Mouse (Mus musculus) retina, postnatal 1 day (tissue): ENCODE measurements around the gene Tyms.

Source experiments
- DNase-seq: peaks from one replicate; pipeline ENCODE4 v3.0.0-alpha.2; 2012

The Tyms gene

DNA sequence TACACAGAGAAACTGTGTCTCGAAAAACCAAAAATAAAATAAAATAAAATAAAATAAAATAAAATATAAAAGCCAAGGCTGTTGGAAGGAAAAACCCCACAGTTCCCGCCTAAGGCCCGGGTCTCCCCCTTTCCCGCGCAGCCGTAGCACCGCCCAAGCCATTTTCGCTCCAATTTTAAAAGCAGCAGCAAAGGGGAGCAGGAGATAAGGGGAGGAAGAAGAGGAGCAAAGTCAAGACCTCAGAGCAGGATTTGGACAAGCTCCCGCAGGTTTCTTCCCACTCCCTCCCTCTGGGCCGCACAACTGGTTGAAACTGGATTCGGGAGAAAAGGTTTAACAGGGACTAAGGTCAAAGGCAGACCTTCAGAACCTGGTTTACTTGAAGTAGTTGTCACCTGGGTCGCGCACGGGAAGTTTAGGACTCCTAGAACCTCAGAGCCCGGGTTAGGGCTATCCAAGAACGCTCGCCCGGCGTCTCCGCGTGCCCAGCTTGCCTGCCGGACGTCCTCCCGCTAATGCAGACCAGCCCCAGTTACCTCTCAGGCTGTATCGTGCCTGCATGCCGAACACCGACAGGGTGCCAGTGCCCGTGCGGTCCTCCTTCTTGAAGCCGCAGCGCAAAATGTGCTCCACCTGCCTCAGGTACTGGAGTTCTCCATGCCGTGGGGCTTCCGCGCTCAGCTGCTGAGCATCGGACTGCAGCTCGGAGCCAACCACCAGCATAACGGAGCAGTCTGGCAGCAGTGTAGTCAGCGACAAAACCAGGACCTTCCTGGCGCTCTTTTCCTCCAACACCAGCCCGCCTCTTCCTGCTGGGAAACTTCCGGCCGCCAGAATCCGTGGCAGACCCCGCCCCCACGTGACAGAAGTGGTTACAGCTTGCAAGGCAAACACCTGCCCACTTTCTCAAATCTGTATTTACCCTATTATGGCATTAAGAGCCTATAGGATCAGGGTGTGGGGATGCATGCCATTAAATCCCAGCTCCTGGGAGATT is at the start of gene Tyms:
Gene Tyms (minus strand): TSS at position 793 of the 997 bp plus-strand sequence.
- peak; percentile 92 for DNase-seq

- DNase-seq = no peak
Measured at GRCm38 (mm10) chr5:30122481-30122880, 49.1 kb upstream of the Tyms start.

DNA sequence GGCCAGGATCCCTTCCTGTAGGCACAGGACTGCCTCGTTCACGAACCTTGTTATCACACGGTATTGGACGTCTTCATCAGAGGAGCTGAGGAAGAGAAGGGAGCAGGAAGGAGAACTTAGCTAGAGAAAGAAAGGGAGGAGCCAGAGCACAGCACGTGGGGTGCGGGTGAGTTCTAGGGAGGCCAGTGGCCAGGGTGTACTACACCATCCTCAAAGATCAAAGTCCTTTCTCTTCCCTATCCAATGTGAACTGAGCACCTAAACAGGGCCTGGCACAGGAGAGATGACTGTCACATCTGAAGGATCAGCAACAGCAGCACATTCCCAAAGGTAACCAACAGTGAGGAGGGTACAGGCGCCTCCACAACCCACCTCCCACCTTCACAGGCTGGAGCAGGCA is 46.7 kb upstream of the Tyms start:
- DNase-seq = no peak

GRCm38 (mm10) chr5:30119163-30119562 is 45.7 kb upstream of the Tyms start:
- DNase-seq = no peak

DNA sequence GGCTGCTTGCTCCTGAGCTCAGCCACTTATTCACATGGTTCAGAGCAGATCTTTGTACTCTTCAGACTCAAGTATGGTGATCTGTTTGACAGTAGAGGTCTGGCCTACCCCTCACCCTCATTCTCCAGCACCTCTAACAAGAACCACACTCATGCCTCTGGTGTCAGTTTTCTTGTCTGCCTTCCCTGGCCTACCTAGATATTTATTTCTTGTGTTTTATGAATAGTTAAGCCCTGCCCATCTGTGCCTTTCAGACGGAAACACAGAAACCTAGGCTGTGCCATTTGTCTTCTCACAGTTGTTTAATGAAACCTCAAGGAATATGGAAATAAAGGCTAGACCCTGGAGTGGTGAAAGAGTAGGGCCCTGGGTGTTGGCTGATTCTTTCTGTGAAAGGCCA is 44.6 kb upstream of the Tyms start:
- DNase-seq = no peak

- peak; percentile 34 for DNase-seq
Measured at GRCm38 (mm10) chr5:30115718-30116117, 42.3 kb upstream of the Tyms start.

DNA sequence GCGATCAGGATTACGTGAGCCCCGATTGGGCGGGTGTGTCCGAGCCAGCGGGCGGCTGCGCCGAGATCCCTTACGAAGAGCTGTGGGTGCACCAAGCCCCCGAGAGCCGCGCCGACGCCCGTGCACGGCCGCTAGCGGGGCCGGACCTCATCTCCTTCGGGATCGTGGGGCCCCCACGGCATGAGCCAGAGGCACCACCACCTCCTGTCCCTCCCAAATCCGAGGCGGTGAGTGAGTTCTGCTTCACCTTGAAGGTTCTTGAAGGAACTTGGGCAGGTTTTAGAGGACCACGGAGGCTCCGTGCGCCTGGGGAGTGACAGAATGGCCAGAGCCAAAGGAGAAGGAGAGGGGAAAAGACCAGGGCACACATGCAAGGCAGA is 41.3 kb upstream of the Tyms start:
- DNase-seq = no peak

GRCm38 (mm10) chr5:30113881-30114760 is 40.7 kb upstream of the Tyms start:
- DNase-seq = peak; percentile 92

DNA sequence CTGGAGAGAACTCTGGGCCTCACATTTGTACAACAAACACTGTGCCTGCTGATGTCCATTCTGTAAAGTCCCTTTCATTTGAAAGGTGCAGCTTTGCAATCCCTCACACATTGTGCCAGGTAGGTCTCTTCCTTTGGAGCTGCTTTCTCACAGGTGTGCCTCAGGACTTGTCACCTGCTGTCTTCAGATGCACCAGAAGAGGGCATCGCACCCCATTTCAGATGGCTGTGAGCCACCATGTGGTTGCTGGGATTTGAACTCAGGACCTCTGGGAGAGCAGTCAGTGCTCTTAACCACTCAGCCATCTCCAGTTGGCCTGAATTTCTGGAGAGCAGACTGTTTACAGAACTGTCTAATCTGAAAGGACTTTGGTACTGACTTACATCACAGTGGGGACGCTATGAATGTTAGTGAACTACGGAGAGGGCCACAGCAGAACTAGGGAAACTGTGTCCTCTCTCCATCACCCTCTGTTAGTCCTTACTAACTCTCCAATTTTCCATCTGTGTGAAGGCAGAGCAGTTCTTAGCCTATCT is 39.2 kb upstream of the Tyms start:
- no peak for DNase-seq

- no peak for DNase-seq
Measured at GRCm38 (mm10) chr5:30111771-30112170, 38.4 kb upstream of the Tyms start.

DNA sequence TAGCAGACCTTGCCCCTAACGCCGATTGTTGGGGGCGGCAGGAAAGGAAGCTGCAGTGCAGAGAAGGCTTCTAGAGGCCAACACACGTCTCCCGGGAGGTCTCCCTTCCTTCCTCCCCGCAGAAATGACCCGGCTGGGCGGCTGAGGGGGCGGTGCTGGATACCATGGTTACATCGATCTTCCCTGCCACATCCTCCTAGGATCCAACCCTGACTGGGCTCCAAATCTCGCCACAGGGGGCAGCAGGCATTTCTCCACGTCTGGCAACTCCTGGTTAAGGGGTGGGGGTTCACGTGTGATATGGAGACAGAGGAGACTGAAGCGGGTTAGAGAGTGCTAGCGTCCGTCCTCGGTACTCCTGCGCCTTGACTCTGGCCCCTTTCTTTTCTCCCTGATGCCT is 37.7 kb upstream of the Tyms start:
- DNase-seq = peak; percentile 85

DNA sequence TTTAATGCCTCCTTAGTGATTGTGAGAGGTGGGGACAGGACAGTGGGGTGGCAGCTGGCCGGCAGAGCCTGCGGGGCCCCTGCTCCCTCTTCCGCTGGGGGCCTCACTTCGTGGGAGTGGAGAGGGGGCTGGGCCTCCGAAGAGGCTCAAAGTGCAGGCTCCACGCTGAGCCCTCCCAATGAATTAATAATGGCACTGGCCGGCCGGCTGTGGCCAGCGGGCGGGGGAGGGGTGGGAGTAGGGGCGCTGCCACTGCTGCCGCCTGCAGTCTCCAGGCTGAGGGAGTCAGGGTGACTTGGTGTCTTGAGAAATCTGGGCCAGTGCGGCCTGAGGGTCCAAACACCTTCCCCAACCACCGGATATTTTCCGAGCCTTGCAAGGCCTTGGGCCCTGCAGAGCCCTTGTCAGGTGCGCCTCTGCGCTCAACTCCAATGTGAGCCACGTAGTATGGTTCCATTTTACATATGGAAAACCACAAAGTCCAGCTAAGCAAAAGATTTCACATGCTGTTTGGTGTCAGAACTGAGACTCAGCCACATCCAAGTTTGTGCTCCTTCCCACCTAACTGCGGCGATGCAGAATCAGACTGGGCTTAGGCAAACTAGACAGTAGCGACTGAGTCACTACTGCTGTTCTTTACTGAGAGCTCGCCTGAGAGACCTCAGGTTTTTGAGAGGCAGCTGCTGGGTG is 37.1 kb upstream of the Tyms start:
- DNase-seq = peak; percentile 71

- DNase-seq = no peak
Measured at GRCm38 (mm10) chr5:30109899-30110298, 36.5 kb upstream of the Tyms start.

DNA sequence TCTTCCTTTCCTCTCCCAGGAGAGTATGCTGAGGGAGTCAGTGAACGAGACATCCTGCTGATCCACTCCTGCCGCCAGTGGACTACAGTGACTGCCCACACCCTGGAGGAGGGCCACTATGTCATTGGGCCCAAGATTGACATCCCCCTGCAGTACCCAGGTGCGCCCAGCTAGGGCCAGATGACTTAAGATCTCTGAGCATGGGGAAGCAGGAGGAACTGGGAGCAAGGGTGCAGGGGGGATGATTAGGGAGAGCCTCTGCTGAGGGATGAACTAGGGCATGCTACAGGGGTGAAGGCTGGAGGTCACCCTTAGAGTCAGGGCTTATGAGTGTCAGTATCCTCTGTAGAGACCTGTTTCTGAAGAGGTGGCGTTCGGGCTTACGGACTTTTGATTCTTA is 34.8 kb upstream of the Tyms start:
- no peak for DNase-seq

DNA sequence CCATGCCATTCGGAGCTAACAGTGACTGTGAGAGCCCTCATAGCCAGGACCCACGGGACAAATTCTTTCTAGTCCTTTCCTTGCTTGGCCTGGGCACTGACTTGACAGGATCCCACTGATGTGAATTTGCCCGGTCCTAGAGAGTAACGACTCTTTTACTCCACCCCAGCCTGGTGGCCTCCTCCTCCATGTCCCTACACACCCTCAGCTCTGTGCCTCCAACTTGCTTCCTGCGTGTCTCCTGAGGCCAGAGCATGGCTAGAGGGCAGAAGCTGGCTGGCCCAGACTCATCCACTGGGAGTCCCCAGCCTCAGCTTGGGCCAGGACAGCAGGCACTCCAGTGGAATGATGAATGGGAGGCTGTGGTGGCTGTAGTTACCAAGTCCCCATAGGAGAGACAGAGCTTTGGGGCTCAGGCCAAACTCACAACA is 34.2 kb upstream of the Tyms start:
- peak; percentile 34 for DNase-seq

GRCm38 (mm10) chr5:30107186-30107585 is 33.8 kb upstream of the Tyms start:
- DNase-seq = peak; percentile 71

DNA sequence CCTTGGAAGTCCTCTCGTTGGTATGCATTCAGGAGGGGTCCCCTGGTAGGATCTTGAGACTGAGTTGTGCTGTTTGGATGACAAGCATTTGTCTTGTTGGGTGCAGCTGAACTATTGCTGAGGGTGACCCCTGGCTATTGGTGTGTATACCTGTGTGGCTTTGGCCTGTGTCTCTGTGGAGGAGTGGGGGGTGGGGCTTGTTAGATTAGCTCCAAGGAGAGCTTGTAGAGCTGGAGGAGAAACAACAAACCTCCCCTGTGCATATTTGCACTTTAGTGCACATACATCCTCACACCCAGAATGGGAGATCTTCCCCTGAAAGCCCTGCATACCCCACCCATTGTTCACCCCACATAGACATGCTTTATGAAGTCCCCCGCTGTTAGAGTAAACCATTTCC is 33.3 kb upstream of the Tyms start:
- DNase-seq = no peak

DNA sequence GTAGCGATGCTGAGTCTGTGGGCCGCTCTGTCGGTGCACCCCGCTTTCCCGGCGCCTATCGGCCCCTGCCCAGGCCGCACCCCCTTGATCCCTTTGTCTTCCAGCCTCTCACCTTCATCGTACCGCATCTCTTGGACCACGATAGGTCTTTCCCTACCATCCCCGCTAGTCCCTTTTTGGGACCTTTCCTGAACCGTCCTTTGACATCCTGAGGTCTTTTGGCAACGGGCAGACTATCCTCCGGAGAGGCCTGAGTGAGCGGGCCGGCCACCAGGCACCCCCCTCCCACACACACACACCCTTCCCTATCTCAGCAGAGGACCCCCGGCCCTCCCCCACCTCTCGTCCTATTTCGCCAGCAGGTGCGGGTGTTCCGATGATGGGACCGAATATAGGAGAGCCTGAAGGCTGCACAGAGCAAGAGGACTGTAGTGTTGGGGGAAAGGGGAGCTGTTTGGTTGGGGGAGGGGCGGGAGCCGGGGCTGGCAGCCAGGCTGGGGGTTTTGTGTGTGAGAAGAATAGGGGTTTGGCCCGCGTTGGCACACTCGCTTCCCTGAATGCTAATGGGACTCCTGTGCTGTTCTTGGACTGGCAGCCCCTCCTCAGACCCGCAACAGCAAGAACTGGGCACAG is 32.4 kb upstream of the Tyms start, which contains the start of gene 3110082J24Rik:
Gene 3110082J24Rik (minus strand): TSS at position 419 of the 633 bp plus-strand sequence.
- DNase-seq = peak; percentile 47

DNA sequence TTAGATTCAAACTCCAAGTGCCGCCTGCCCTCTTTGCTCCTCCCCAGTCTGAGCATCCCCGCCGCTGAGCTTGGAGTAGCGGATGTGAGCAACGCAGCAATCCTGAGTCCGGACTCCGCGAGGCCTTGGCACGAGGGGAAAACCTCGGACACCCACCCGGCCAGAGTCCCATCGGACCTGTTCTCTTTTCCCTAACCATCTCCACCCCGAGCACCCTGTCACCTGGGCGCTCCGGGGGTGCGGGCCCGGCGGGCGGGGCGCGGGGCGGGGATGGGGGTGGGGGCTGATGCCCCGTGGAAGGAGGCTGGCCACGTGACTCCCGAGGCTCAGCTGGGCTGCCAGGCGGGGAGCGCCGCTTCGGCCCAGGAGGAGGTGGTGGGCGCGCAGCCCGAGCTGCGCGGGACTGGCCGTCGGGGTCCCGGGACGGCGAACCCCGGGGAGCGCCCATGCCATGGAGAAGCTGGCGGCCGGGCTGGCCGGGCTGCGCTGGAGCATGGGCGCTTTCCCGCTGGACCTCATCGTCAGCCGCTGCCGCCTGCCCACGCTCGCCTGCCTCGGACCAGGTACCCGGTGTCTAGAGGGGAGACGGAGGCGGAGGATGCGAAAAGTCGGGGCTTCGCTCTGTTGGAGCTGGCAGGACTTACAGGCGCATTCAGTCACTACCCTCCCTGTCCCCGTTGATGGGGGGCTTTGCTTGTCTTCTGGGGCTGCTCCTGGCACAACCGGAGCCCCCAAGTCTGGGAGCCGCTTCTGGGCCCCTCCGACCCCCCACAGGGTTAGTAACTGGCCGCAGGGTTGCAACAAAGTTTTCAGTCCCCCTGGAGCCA is 31.6 kb upstream of the Tyms start, which contains the start of gene Garem2:
Gene Garem2 (plus strand): TSS at position 321 of the 827 bp plus-strand sequence.
- DNase-seq = peak; percentile 65

DNA sequence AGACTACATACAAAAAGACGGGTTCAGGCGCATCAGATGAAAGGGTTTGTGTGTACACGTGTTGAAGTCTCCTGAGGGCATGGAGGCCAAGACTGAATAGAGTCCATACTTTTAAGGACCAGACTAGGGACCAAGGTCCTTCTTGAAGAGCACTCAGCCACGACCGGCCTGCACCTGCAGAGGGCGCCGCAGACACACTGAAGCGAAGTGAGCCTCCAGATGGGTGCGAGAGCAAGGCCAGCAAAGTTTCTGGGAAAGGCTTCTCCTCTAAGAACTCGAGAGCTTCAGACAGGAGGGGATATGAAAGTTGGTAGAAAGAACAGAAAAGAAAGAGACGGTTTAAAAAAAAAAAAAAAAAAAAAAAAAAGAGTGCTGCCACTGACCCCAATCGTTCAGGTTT is 30.9 kb upstream of the Tyms start:
- DNase-seq = peak; percentile 77

- DNase-seq = no peak
Measured at GRCm38 (mm10) chr5:30103340-30103739, 29.9 kb upstream of the Tyms start.
